Mouse (Mus musculus): ENCODE measurements around the gene Max.

DNA sequence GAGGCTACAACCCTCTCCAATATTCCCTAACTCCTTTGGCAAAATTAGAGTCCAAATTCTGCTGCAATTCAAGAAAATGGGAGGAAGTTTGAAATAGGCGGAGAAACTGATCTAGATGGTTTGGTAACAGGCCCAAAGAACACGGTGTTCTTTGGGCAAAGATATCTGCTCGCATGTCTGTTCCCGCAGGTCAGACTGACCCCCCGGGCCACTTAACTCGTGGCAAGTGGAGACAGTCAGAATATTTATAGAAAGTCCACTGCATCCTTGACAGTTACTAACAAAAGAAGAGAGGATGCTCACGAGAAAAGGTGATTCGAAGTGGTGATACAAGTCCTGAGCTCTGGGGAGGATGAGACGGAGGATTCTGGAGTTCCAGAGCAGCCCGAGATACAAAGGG lies 10.7 kb upstream of the Max start:
- TF ChIP-seq CTCF (IDR thresholded peaks at IDR 0.05; ENCODE audit: extremely low read depth, insufficient read depth, low read length) (no peak), POLR2A (IDR thresholded peaks at IDR 0.05; ENCODE audit: extremely low read depth, insufficient read depth, low read length) (no peak)

Data from cortical plate, adult 2 months (tissue).